In the genomic region with DNA sequence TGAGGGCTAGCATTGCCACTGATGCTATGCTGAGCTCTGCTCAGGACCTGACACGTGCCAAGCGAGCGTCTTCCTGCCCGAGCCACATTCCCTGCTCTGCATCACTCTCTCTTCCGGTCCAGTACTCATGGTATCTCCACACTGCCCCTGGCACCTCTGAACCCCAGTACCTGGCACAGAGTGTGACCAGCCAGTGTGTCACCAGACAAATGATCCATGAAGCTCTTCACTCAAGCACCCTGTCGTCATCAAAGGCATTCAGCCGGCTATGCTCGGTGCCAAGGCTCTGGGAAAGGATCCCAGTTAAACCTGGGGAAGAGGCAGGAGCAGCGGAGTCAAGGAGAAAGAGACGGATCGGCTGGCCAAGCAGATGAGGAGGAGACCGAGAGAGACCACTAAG, we compare ENCODE assay signal across 9 mouse cellular contexts. TPM values are rescaled to one million over a fixed set of nuclear protein-coding genes. Genes with fewer than 3 reads are reported as not detected.
DNase-seq lines count a peak whose midpoint lies in the region; ATAC-seq and TF ChIP-seq lines count a peak whose summit lies in the region.
"Had no signal": no experiment of that assay in that cellular context is flagged by ENCODE, and none has a peak within 500 bp of the region (broad histone marks: within the 10 kb centered on the region; RNA-seq: fewer than 3 reads in every experiment).

No protein-coding gene starts in this region.

- H3K4me3 ChIP-seq in neural tube, embryonic 13.5 days = no peak overlapping the region
- no peak overlapping the region for H3K4me3 ChIP-seq in neural tube, embryonic 15.5 days (replicated peaks)
- no peak overlapping the region for H3K4me3 ChIP-seq in hindbrain, postnatal 0 days (ENCODE audit: low read length)
- H3K4me3 ChIP-seq: limb, embryonic 13.5 days had no signal

- 0 out of 2 replicates have a peak overlapping the region, but pooled peaks have one; percentile 9 for H3K27ac ChIP-seq in neural tube, embryonic 13.5 days (replicated peaks)
- H3K27ac ChIP-seq in neural tube, embryonic 15.5 days (replicated peaks) = no peak overlapping the region
- H3K27ac ChIP-seq in hindbrain, postnatal 0 days = peak overlapping the region; percentile 34; the same call in 1 of the 2 replicates
- H3K27ac ChIP-seq: limb, embryonic 13.5 days had no signal

- H3K36me3 ChIP-seq in neural tube, embryonic 13.5 days = peaks cover 8% of the 10 kb centered on the region; the same call in 1 of the 2 replicates
- H3K36me3 ChIP-seq in neural tube, embryonic 15.5 days = no peaks in the 10 kb centered on the region
- no peaks in the 10 kb centered on the region for H3K36me3 ChIP-seq in hindbrain, postnatal 0 days (ENCODE audit: insufficient read depth, low read length)

- DNase-seq in adrenal gland, adult 2 months = peak; percentile 80
- no peak for DNase-seq in adrenal gland, postnatal 4 days (ENCODE audit: low spot score in 2 of 2)
- DNase-seq in hindbrain, postnatal 0 days (ENCODE audit: low spot score) = peak; percentile 59
- peak; percentile 54 for DNase-seq in lung, postnatal 36 days
- no peak for DNase-seq in urinary bladder, adult 18-20 months (ENCODE audit: low spot score in 2 of 2)
- DNase-seq in frontal cortex, postnatal 14 days (ENCODE audit: low spot score in 2 of 2) = no peak

- H3K4me2 ChIP-seq in neural tube, embryonic 13.5 days = no peak overlapping the region
- H3K4me2 ChIP-seq in neural tube, embryonic 15.5 days = no peak overlapping the region
- no peak overlapping the region for H3K4me2 ChIP-seq in hindbrain, postnatal 0 days (ENCODE audit: low read depth, low read length)
- H3K4me2 ChIP-seq: limb, embryonic 13.5 days had no signal

- H3K27me3 ChIP-seq in neural tube, embryonic 13.5 days = peaks cover 11% of the 10 kb centered on the region; the same call in 1 of the 2 replicates
- H3K27me3 ChIP-seq in neural tube, embryonic 15.5 days (replicated peaks) = no peaks in the 10 kb centered on the region
- H3K27me3 ChIP-seq in hindbrain, postnatal 0 days (ENCODE audit: insufficient read depth, low read length) = no peaks in the 10 kb centered on the region
- H3K27me3 ChIP-seq: limb, embryonic 13.5 days had no signal

- H3K4me1 ChIP-seq in neural tube, embryonic 13.5 days (replicated peaks) = peaks cover 90% of the 10 kb centered on the region
- H3K4me1 ChIP-seq in neural tube, embryonic 15.5 days = peaks cover 55% of the 10 kb centered on the region
- H3K4me1 ChIP-seq in hindbrain, postnatal 0 days (ENCODE audit: insufficient read depth, low read length) = peaks cover 20% of the 10 kb centered on the region

- no peak for ATAC-seq in neural tube, embryonic 13.5 days (ENCODE audit: low read depth)
- no peak for ATAC-seq in neural tube, embryonic 15.5 days (ENCODE audit: low FRiP score)
- peak; percentile 28; the same call in 1 of the 2 replicates for ATAC-seq in hindbrain, postnatal 0 days

- H3K9me3 ChIP-seq in neural tube, embryonic 13.5 days = no peaks in the 10 kb centered on the region
- no peaks in the 10 kb centered on the region for H3K9me3 ChIP-seq in neural tube, embryonic 15.5 days (replicated peaks)
- H3K9me3 ChIP-seq in hindbrain, postnatal 0 days (ENCODE audit: low read length) = no peaks in the 10 kb centered on the region
- H3K9me3 ChIP-seq: limb, embryonic 13.5 days had no signal

- no peak for TF ChIP-seq CTCF in hindbrain, postnatal 0 days (IDR thresholded peaks at IDR 0.05; ENCODE audit: low read depth)

- 82% methylated on average over 12 of the region's 12 CpGs for WGBS in neural tube, embryonic 13.5 days
- WGBS in neural tube, embryonic 15.5 days = 69% methylated on average over 12 of the region's 12 CpGs
- WGBS in hindbrain, postnatal 0 days = 39% methylated on average over 12 of the region's 12 CpGs

- H3K9ac ChIP-seq in neural tube, embryonic 13.5 days = no peak overlapping the region
- H3K9ac ChIP-seq in neural tube, embryonic 15.5 days (replicated peaks) = no peak overlapping the region
- H3K9ac ChIP-seq in hindbrain, postnatal 0 days (replicated peaks; ENCODE audit: low read length) = no peak overlapping the region
- H3K9ac ChIP-seq: limb, embryonic 13.5 days had no signal

RNA-seq across cellular contexts. Expression of gene Nkain1, which starts 16.1 kb away (rescaled TPM):
- total RNA-seq in adrenal gland, adult 2 months (2021) = 10 to 100 TPM in 1 of 2 experiments, 1 to 10 TPM in 1; 4.4 to 15.1 TPM
- 24.3 and 24.6 TPM in 2 replicates for polyA plus RNA-seq in adrenal gland, adult 2 months (2012; rRNA removed)
- 10 to 100 TPM in 1 of 2 experiments, 1 to 10 TPM in 1; 7.8 to 13.1 TPM for total RNA-seq in adrenal gland, postnatal 4 days (2021)
- polyA plus RNA-seq in neural tube, embryonic 13.5 days (2015; fragmentation: Nextera tagmentation; extraction: Ambion mirVana) = 10.6 and 11.8 TPM in 2 replicates
- polyA plus RNA-seq in neural tube, embryonic 15.5 days (2015; fragmentation: Nextera tagmentation; extraction: Ambion mirVana) = 7.9 and 11.0 TPM in 2 replicates
- 313 and 323 TPM in 2 replicates for total RNA-seq in hindbrain, postnatal 0 days (2014; rRNA removed)
- polyA plus RNA-seq in hindbrain, postnatal 0 days (2015; fragmentation: Nextera tagmentation; extraction: Ambion mirVana) = 10.1 and 10.2 TPM in 2 replicates

Comparison
In these comparisons a context has a peak if more than half of its experiments do, and no peak if none do; other contexts are left out.
1. DNase-seq: peak in adrenal gland, adult 2 months (single experiment), hindbrain, postnatal 0 days (single experiment) and lung, postnatal 36 days (single experiment); none in adrenal gland, postnatal 4 days (0 of 2), urinary bladder, adult 18-20 months (0 of 2) and frontal cortex, postnatal 14 days (0 of 2).